Mouse (Mus musculus): ENCODE data around the gene Ppp2r5a. TPM values are rescaled to one million over a fixed set of nuclear protein-coding genes. Genes with fewer than 3 reads are reported as not detected.

The Ppp2r5a gene
- polyA plus RNA-seq, 1 experiment, result 91.0 TPM

DNA sequence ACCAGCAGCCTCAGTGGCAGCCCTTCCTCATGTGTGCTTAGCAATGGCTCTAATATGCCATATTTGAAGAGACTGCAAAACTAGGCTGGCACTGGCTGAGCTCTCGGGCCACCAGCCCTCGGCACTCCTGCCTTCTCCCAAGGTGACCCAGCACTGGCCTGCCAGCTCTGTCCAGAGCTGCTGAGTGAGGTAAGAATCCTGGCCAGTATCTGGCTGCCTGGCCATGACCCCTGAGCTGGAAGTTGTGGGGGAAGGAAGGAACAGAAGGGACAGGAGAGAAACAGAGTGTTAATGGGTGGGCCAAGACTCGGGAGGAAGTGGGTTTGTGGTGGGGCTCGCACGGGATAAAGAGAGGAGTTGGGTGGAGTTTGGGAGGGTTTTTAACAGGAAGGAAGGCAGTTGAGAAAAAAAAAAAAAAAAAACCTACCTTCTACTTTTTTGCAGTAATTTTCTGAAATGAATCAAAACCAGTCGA is 17.9 kb upstream of the Ppp2r5a start:
- Histone ChIP-seq H3K4me3 (replicated peaks; ENCODE audit: extremely low read depth, low read depth, low read length) (no peak overlapping the region), H3K4me1 (ENCODE audit: control insufficient read depth, insufficient read depth, low read length) (no peaks in the 10 kb centered on the region; the same call in none of the 2 replicates)
- 33% methylated on average over 6 of the region's 6 CpGs for WGBS
- no peak for DNase-seq
- TF ChIP-seq POLR2A (IDR thresholded peaks at IDR 0.05; ENCODE audit: borderline replicate concordance, extremely low read depth, low read depth, low read length), result no peak
- no peak for TF ChIP-seq CTCF (IDR thresholded peaks at IDR 0.05; ENCODE audit: insufficient read depth, low read length)

DNA sequence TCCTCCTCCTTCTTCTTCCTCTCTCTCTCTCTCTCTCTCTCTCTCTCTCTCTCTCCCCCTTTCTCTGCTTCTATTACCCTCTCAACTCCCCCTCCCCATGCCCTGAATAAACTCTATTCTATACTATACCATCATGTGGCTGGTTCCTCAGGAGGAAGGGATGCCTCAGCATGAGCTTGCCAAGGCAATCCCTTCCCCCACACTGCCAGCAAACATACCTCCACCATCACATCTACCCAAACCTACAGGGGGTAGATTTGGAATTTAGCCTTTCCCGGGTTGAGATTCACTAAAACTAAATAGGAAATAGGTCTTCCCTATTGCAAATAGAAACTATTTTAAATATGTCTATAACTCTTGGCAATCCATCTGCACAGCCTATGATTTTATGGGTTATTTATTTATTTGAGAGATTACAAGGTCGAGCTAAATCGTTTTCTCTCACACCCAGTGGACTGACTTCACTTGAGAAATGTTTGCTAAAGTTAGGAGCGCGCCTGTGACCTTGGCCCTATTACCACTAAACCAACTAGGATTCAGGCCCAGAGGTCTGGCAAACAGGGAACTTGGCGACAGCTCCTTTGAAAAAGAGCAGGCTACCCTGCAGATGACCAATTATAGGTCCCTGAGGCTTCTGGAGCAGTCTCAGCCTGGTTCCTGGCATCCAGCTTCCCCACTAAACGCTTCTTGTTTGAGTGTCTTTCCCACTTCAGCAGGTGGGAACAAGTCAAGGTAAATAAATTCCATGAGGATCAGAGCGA is 17.1 kb upstream of the Ppp2r5a start:
- no peak overlapping the region for H3K4me3 ChIP-seq (replicated peaks; ENCODE audit: extremely low read depth, low read depth, low read length)
- no peaks in the 10 kb centered on the region; the same call in none of the 2 replicates for H3K4me1 ChIP-seq (ENCODE audit: control insufficient read depth, insufficient read depth, low read length)
- 43% methylated on average over 8 of the region's 8 CpGs for WGBS
- no peak for DNase-seq
- TF ChIP-seq CTCF (IDR thresholded peaks at IDR 0.05; ENCODE audit: insufficient read depth, low read length), result no peak
- no peak for TF ChIP-seq POLR2A (IDR thresholded peaks at IDR 0.05; ENCODE audit: borderline replicate concordance, extremely low read depth, low read depth, low read length)

DNA sequence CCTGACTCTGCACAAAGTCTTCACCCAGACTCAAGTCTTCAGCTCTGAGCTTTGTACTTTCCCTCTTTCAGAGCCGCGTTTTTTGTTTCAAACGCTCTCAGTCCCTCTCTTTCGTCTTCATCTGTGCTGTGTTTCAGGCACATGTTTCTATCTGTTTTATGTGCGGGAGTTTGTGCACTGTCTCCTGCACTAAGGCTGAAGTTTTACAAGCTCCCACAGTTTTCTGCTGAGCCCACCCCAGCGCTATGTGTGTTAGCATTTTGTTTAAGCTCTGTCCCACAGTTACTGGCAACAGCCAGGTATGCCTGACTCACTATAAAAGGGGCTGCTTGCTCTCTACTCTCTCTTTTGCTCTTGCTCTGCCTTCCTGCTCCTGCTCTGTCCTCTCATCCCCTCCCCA is 16.3 kb upstream of the Ppp2r5a start:
- Histone ChIP-seq H3K4me1 (ENCODE audit: control insufficient read depth, insufficient read depth, low read length) (no peaks in the 10 kb centered on the region; the same call in none of the 2 replicates), H3K4me3 (replicated peaks; ENCODE audit: extremely low read depth, low read depth, low read length) (no peak overlapping the region)
- TF ChIP-seq CTCF (IDR thresholded peaks at IDR 0.05; ENCODE audit: insufficient read depth, low read length) (no peak), POLR2A (IDR thresholded peaks at IDR 0.05; ENCODE audit: borderline replicate concordance, extremely low read depth, low read depth, low read length) (no peak)
- DNase-seq, result no peak
- 78% methylated on average over 6 of the region's 6 CpGs for WGBS

DNA sequence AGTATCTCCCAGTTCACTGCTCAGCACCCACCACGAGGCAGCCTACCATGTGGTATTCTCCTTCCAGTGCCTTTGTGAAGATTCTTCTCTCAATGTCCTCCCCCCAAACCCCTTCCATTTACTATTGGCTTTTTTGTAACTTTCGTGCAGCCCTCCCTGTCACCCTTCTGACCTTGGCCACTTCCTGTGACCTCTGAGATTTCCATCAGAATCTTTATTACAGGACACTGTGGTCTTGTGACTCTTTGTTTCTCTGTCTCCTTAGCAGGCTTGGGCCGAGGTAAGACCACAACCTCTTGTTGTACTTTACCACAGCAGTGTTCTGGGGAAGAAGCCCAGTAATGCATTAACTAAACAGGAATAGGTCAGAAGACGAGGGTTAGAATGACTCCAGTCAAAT is 15.9 kb upstream of the Ppp2r5a start:
- Histone ChIP-seq H3K4me3 (replicated peaks; ENCODE audit: extremely low read depth, low read depth, low read length) (no peak overlapping the region), H3K4me1 (ENCODE audit: control insufficient read depth, insufficient read depth, low read length) (no peaks in the 10 kb centered on the region; the same call in none of the 2 replicates)
- WGBS, result 74% methylated on average over 4 of the region's 4 CpGs
- TF ChIP-seq POLR2A (IDR thresholded peaks at IDR 0.05; ENCODE audit: borderline replicate concordance, extremely low read depth, low read depth, low read length) (no peak), CTCF (IDR thresholded peaks at IDR 0.05; ENCODE audit: insufficient read depth, low read length) (no peak)
- DNase-seq, result no peak

DNA sequence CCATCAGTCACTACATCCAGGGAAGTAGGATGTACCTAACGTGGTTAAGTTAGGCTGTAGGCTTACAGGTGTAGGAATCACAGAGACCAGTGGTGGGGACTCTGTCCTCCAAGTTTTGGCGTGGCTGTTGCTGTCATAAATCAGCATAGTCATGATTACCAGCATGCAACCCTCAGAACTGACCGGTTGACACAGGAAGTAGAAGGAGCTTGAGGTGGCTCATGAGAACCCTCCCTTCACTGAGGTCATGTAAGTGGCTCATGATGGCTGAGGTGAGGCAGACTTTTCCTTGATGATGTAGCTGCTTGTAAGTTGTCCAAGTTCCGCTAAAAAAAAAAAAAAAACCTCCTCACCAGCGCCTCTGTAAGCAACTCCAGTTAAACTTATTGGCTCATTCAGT is 14.0 kb upstream of the Ppp2r5a start:
- H3K4me1 ChIP-seq (ENCODE audit: control insufficient read depth, insufficient read depth, low read length), result no peaks in the 10 kb centered on the region; the same call in none of the 2 replicates
- no peak for DNase-seq
- no peak for TF ChIP-seq CTCF (IDR thresholded peaks at IDR 0.05; ENCODE audit: insufficient read depth, low read length)
- TF ChIP-seq POLR2A (IDR thresholded peaks at IDR 0.05; ENCODE audit: borderline replicate concordance, extremely low read depth, low read depth, low read length), result no peak

DNA sequence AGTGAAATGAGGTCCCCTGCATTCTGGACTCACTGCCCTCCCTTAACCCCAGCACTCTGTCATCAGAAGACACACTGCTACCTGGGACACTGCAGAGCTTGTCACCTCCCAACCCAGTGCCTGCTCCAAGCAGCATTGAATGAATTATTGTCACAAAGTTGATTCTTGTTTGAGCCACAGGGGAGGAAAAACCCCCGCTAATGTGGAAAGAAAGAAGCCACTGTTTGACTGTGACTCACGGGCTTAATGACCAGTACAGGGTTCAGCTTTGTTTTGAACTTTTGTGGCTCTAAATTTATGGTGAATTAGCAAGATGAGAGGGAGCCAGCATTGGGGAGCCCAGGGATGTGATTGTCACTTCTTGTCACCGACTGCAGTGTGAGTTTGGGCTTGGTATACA is 13.5 kb upstream of the Ppp2r5a start:
- Histone ChIP-seq H3K4me3 (replicated peaks; ENCODE audit: extremely low read depth, low read depth, low read length) (no peak overlapping the region), H3K4me1 (ENCODE audit: control insufficient read depth, insufficient read depth, low read length) (no peaks in the 10 kb centered on the region; the same call in none of the 2 replicates)
- TF ChIP-seq CTCF (IDR thresholded peaks at IDR 0.05; ENCODE audit: insufficient read depth, low read length), result no peak
- no peak for TF ChIP-seq POLR2A (IDR thresholded peaks at IDR 0.05; ENCODE audit: borderline replicate concordance, extremely low read depth, low read depth, low read length)
- 45% methylated on average over 3 of the region's 3 CpGs for whole genome bisulfite sequencing
- DNase-seq, result no peak

More for the DNA sequence above, 14.0 kb upstream of the Ppp2r5a start:
- no peak overlapping the region for H3K4me3 ChIP-seq (replicated peaks; ENCODE audit: extremely low read depth, low read depth, low read length)
- 63% methylated on average over 5 of the region's 5 CpGs for WGBS

DNA sequence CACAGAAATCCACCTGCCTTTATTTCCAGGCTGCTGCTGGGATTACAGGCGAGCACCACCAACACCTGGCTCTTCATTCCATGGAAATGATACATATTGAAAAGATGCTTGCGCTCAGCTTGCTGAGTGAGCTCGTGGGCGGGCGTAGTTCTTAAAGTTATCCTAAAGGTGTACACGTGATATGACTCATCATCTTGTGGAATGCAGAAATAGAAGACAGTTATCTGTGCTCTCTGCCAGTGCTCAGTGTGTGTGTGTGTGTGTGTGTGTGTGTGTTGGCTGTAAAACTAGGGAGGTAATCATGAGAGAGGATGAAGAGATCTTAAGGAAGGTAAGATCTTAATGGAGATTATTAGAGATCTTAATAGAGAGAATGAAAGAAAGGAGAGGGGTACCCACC is 11.4 kb upstream of the Ppp2r5a start:
- H3K4me1 ChIP-seq (ENCODE audit: control insufficient read depth, insufficient read depth, low read length), result no peaks in the 10 kb centered on the region
- WGBS, result 74% methylated on average over 6 of the region's 6 CpGs
- no peak overlapping the region for H3K4me3 ChIP-seq (replicated peaks; ENCODE audit: extremely low read depth, low read depth, low read length)
- no peak for DNase-seq
- TF ChIP-seq POLR2A (IDR thresholded peaks at IDR 0.05; ENCODE audit: borderline replicate concordance, extremely low read depth, low read depth, low read length) (no peak), CTCF (IDR thresholded peaks at IDR 0.05; ENCODE audit: insufficient read depth, low read length) (no peak)

DNA sequence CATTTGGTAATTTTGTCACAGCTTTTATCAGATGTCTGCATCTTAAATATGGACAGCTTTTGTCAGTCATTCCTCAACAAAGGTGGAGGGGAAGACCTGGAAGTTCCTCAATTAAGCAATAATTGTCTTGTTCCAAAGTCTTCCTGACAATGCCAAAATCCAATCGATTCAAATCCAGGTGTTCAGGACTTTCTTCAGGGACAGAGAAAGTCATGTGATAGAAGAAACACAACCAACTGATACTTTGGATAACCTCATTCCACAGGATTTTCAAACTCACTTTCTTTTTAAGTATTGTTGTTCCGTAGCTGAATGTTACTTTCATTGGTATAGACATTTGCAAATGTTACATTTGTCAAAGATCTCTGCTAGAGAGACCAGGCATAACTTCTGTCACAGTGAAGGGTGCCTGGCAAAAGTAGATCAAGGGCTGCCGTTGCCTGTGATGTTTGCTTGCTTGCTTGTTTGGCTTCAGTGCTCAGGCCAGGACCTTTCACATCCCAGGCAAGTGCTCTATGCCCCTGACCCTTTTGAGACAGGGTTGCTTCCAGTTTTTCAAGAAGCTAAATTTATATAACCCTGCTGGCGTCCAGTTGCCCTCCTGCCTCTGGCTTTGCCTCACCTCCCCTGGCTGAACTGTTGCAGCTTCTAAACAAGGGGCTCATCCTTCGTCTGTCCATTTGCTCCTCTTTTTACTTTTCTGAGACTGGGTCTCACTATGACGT is 10.8 kb upstream of the Ppp2r5a start:
- 52% methylated on average over 6 of the region's 6 CpGs for WGBS
- TF ChIP-seq CTCF (IDR thresholded peaks at IDR 0.05; ENCODE audit: insufficient read depth, low read length) (no peak), POLR2A (IDR thresholded peaks at IDR 0.05; ENCODE audit: borderline replicate concordance, extremely low read depth, low read depth, low read length) (no peak)

DNA sequence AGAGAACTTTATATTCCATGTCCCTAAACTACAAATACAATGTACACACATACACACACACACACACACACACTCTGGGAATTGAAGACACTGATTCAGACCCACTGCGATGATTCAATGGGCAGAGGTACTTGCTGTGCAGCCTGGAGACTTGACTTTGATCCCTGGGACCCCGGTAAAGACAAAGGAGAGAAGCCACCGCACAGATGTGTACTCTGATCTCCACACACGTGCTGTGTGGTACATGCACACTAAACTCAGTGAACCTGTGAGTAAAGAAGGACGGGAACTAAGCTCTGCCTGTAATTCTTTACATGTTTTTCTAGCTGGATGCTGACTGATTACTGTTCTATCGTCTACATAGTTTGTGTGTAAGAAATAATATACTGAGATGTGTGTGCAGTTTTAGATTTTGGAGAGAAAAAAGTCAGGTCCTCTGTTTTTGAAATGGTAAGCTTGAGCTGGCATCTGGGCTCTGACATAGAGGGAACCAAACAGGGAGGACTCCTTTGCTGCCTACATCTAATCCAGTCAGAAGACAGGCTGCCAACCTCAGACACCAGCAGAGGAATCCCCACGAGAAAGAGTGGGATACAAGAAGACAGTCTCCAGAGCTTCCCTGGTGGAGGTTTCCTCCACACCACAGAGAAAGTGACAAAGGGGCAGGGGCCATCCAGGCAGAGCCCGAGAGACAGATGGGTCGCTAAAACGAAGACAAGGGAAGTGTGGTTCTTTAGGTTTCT is 7.4 kb upstream of the Ppp2r5a start:
- DNase-seq, result no peak
- TF ChIP-seq CTCF (IDR thresholded peaks at IDR 0.05; ENCODE audit: insufficient read depth, low read length) (no peak), POLR2A (IDR thresholded peaks at IDR 0.05; ENCODE audit: borderline replicate concordance, extremely low read depth, low read depth, low read length) (no peak)
- no peak overlapping the region for H3K4me3 ChIP-seq (replicated peaks; ENCODE audit: extremely low read depth, low read depth, low read length)
- WGBS, result 51% methylated on average over 10 of the region's 10 CpGs
- no peaks in the 10 kb centered on the region for H3K4me1 ChIP-seq (ENCODE audit: control insufficient read depth, insufficient read depth, low read length)

More for the DNA sequence above, 10.8 kb upstream of the Ppp2r5a start:
- H3K4me1 ChIP-seq (ENCODE audit: control insufficient read depth, insufficient read depth, low read length), result no peaks in the 10 kb centered on the region
- H3K4me3 ChIP-seq (replicated peaks; ENCODE audit: extremely low read depth, low read depth, low read length), result no peak overlapping the region
- DNase-seq, result no peak
